Mouse (Mus musculus): ENCODE results near the gene Sned1. TPM values are rescaled to one million over a fixed set of nuclear protein-coding genes. Genes with fewer than 3 reads are reported as not detected.

Sned1 gene
- polyA plus RNA-seq, 1 experiment from 2014 or later = 16.7 TPM

- Histone ChIP-seq H3K9me3 (ENCODE audit: control insufficient read depth, low read length) (no peaks in the 10 kb centered on the region), H3K27me3 (replicated peaks; ENCODE audit: control insufficient read depth, insufficient read depth, low read length) (no peaks in the 10 kb centered on the region), H3K4me2 (ENCODE audit: low read depth, low read length) (no peak overlapping the region), H3K4me3 (ENCODE audit: low read depth, low read length) (no peak overlapping the region), H3K36me3 (ENCODE audit: control insufficient read depth, insufficient read depth, low read length) (no peaks in the 10 kb centered on the region), H3K4me1 (ENCODE audit: control insufficient read depth, insufficient read depth, low read length) (peaks cover 37% of the 10 kb centered on the region), H3K27ac (replicated peaks; ENCODE audit: low read depth, low read length) (peak overlapping the region; percentile 78; the same call in 1 of the 2 replicates), H3K9ac (ENCODE audit: low read depth, low read length) (no peak overlapping the region)
- DNase-seq (ENCODE audit: low spot score) (peak; percentile 34), ATAC-seq (ENCODE audit: low read depth) (no peak)
- 68% methylated on average over 11 of the region's 11 CpGs for WGBS
These were observed 24.6 kb upstream of the Sned1 start for GRCm38 (mm10) chr1:93211019-93211418.

- H3K4me2 ChIP-seq (ENCODE audit: low read depth, low read length) = no peak overlapping the region
- peak; percentile 82 for DNase-seq (ENCODE audit: low spot score)
- H3K36me3 ChIP-seq (ENCODE audit: control insufficient read depth, insufficient read depth, low read length) = no peaks in the 10 kb centered on the region
- H3K4me3 ChIP-seq (ENCODE audit: low read depth, low read length) = no peak overlapping the region
- ATAC-seq (ENCODE audit: low read depth) = peak; percentile 48
- WGBS = 39% methylated on average over 10 of the region's 10 CpGs
- H3K9me3 ChIP-seq (ENCODE audit: control insufficient read depth, low read length) = no peaks in the 10 kb centered on the region
- H3K4me1 ChIP-seq (ENCODE audit: control insufficient read depth, insufficient read depth, low read length) = peaks cover 37% of the 10 kb centered on the region
- no peak overlapping the region for H3K9ac ChIP-seq (ENCODE audit: low read depth, low read length)
- H3K27ac ChIP-seq (replicated peaks; ENCODE audit: low read depth, low read length) = peak overlapping the region; percentile 78
- no peaks in the 10 kb centered on the region for H3K27me3 ChIP-seq (replicated peaks; ENCODE audit: control insufficient read depth, insufficient read depth, low read length)
These were observed 24.0 kb upstream of the Sned1 start for GRCm38 (mm10) chr1:93211549-93212220.

- no peak overlapping the region for H3K9ac ChIP-seq (ENCODE audit: low read depth, low read length)
- no peak overlapping the region for H3K4me3 ChIP-seq (ENCODE audit: low read depth, low read length)
- WGBS = 73% methylated on average over 7 of the region's 7 CpGs
- H3K4me1 ChIP-seq (ENCODE audit: control insufficient read depth, insufficient read depth, low read length) = peaks cover 38% of the 10 kb centered on the region
- no peaks in the 10 kb centered on the region for H3K27me3 ChIP-seq (replicated peaks; ENCODE audit: control insufficient read depth, insufficient read depth, low read length)
- ATAC-seq (ENCODE audit: low read depth) (no peak), DNase-seq (ENCODE audit: low spot score) (no peak)
- H3K9me3 ChIP-seq (ENCODE audit: control insufficient read depth, low read length) = no peaks in the 10 kb centered on the region
- H3K4me2 ChIP-seq (ENCODE audit: low read depth, low read length) = no peak overlapping the region
- H3K27ac ChIP-seq (replicated peaks; ENCODE audit: low read depth, low read length) = peak overlapping the region; percentile 78; the same call in 1 of the 2 replicates
- H3K36me3 ChIP-seq (ENCODE audit: control insufficient read depth, insufficient read depth, low read length) = no peaks in the 10 kb centered on the region
These were observed 23.2 kb upstream of the Sned1 start for GRCm38 (mm10) chr1:93212441-93212840.

GRCm38 (mm10) chr1:93214612-93215011 lies 21.0 kb upstream of the Sned1 start:
- peaks cover 35% of the 10 kb centered on the region for H3K4me1 ChIP-seq (ENCODE audit: control insufficient read depth, insufficient read depth, low read length)
- DNase-seq (ENCODE audit: low spot score) (peak; percentile 39), ATAC-seq (ENCODE audit: low read depth) (no peak)

GRCm38 (mm10) chr1:93216839-93217497 lies 18.7 kb upstream of the Sned1 start:
- Histone ChIP-seq H3K27me3 (replicated peaks; ENCODE audit: control insufficient read depth, insufficient read depth, low read length) (no peaks in the 10 kb centered on the region), H3K36me3 (ENCODE audit: control insufficient read depth, insufficient read depth, low read length) (no peaks in the 10 kb centered on the region), H3K9ac (ENCODE audit: low read depth, low read length) (no peak overlapping the region), H3K4me1 (ENCODE audit: control insufficient read depth, insufficient read depth, low read length) (peaks cover 25% of the 10 kb centered on the region), H3K4me3 (ENCODE audit: low read depth, low read length) (no peak overlapping the region), H3K9me3 (ENCODE audit: control insufficient read depth, low read length) (no peaks in the 10 kb centered on the region), H3K27ac (replicated peaks; ENCODE audit: low read depth, low read length) (no peak overlapping the region), H3K4me2 (ENCODE audit: low read depth, low read length) (no peak overlapping the region)
- no peak for DNase-seq (ENCODE audit: low spot score)
- 63% methylated on average over 9 of the region's 9 CpGs for WGBS
- no peak for ATAC-seq (ENCODE audit: low read depth)

More at GRCm38 (mm10) chr1:93214612-93215011, 21.0 kb upstream of the Sned1 start:
- Histone ChIP-seq H3K9ac (ENCODE audit: low read depth, low read length) (no peak overlapping the region), H3K36me3 (ENCODE audit: control insufficient read depth, insufficient read depth, low read length) (no peaks in the 10 kb centered on the region), H3K27ac (replicated peaks; ENCODE audit: low read depth, low read length) (no peak overlapping the region), H3K4me3 (ENCODE audit: low read depth, low read length) (no peak overlapping the region), H3K4me2 (ENCODE audit: low read depth, low read length) (no peak overlapping the region), H3K27me3 (replicated peaks; ENCODE audit: control insufficient read depth, insufficient read depth, low read length) (no peaks in the 10 kb centered on the region), H3K9me3 (ENCODE audit: control insufficient read depth, low read length) (no peaks in the 10 kb centered on the region)
- 24% methylated on average over 5 of the region's 5 CpGs for WGBS

GRCm38 (mm10) chr1:93217530-93217929 lies 18.1 kb upstream of the Sned1 start:
- Histone ChIP-seq H3K9ac (ENCODE audit: low read depth, low read length) (no peak overlapping the region), H3K27ac (replicated peaks; ENCODE audit: low read depth, low read length) (no peak overlapping the region), H3K4me2 (ENCODE audit: low read depth, low read length) (no peak overlapping the region), H3K4me3 (ENCODE audit: low read depth, low read length) (no peak overlapping the region), H3K9me3 (ENCODE audit: control insufficient read depth, low read length) (no peaks in the 10 kb centered on the region), H3K4me1 (ENCODE audit: control insufficient read depth, insufficient read depth, low read length) (peaks cover 21% of the 10 kb centered on the region), H3K27me3 (replicated peaks; ENCODE audit: control insufficient read depth, insufficient read depth, low read length) (no peaks in the 10 kb centered on the region), H3K36me3 (ENCODE audit: control insufficient read depth, insufficient read depth, low read length) (no peaks in the 10 kb centered on the region)
- ATAC-seq (ENCODE audit: low read depth) (no peak), DNase-seq (ENCODE audit: low spot score) (no peak)
- WGBS = 52% methylated on average over 7 of the region's 7 CpGs

- DNase-seq (ENCODE audit: low spot score) = peak; percentile 44
- no peak overlapping the region for H3K4me2 ChIP-seq (ENCODE audit: low read depth, low read length)
- no peaks in the 10 kb centered on the region for H3K27me3 ChIP-seq (replicated peaks; ENCODE audit: control insufficient read depth, insufficient read depth, low read length)
- H3K9ac ChIP-seq (ENCODE audit: low read depth, low read length) = no peak overlapping the region
- H3K4me1 ChIP-seq (ENCODE audit: control insufficient read depth, insufficient read depth, low read length) = peaks cover 19% of the 10 kb centered on the region
- H3K27ac ChIP-seq (replicated peaks; ENCODE audit: low read depth, low read length) = peak overlapping the region; percentile 11; the same call in 1 of the 2 replicates
- ATAC-seq (ENCODE audit: low read depth) = no peak; the same call in 1 of the 2 replicates
- H3K36me3 ChIP-seq (ENCODE audit: control insufficient read depth, insufficient read depth, low read length) = no peaks in the 10 kb centered on the region
- WGBS = 36% methylated on average over 7 of the region's 7 CpGs
- H3K4me3 ChIP-seq (ENCODE audit: low read depth, low read length) = no peak overlapping the region
- no peaks in the 10 kb centered on the region for H3K9me3 ChIP-seq (ENCODE audit: control insufficient read depth, low read length)
These were observed 14.9 kb upstream of the Sned1 start for GRCm38 (mm10) chr1:93220776-93221175.

GRCm38 (mm10) chr1:93223972-93224371 lies 11.7 kb upstream of the Sned1 start:
- no peak overlapping the region for H3K27ac ChIP-seq (replicated peaks; ENCODE audit: low read depth, low read length)
- DNase-seq (ENCODE audit: low spot score) (no peak), ATAC-seq (ENCODE audit: low read depth) (0 out of 2 replicates have a peak, but pooled peaks have one; percentile 19)
- H3K9ac ChIP-seq (ENCODE audit: low read depth, low read length) = no peak overlapping the region; the same call in 1 of the 2 replicates
- H3K36me3 ChIP-seq (ENCODE audit: control insufficient read depth, insufficient read depth, low read length) = no peaks in the 10 kb centered on the region
- H3K9me3 ChIP-seq (ENCODE audit: control insufficient read depth, low read length) = no peaks in the 10 kb centered on the region
- peaks cover 20% of the 10 kb centered on the region for H3K4me1 ChIP-seq (ENCODE audit: control insufficient read depth, insufficient read depth, low read length)
- H3K4me3 ChIP-seq (ENCODE audit: low read depth, low read length) = no peak overlapping the region
- 16% methylated on average over 18 of the region's 18 CpGs for WGBS
- H3K4me2 ChIP-seq (ENCODE audit: low read depth, low read length) = no peak overlapping the region
- H3K27me3 ChIP-seq (replicated peaks; ENCODE audit: control insufficient read depth, insufficient read depth, low read length) = no peaks in the 10 kb centered on the region

Data from embryonic facial prominence, embryonic 14.5 days (tissue).